Mouse (Mus musculus) ovary, adult 18-20 months (tissue): Measurements from ENCODE around the gene Pfkm.
A peak's percentile ranks its signal among the peaks of the same experiment; 100 is the strongest.

Experiments used
- DNase-seq: peaks from one replicate; pipeline ENCODE4 v3.0.0; 2022; ENCODE audit warnings: low spot score, mixed read lengths

Pfkm gene

GRCm38 (mm10) chr15:98139763-98140162 lies 47.4 kb downstream of the Pfkm start:
- DNase-seq = no peak

- no peak for DNase-seq
Observed at GRCm38 (mm10) chr15:98140809-98141208, 48.4 kb downstream of the Pfkm start.

- DNase-seq = no peak
Observed at GRCm38 (mm10) chr15:98142515-98142914, 50.1 kb downstream of the Pfkm start.

- DNase-seq = no peak
Observed at GRCm38 (mm10) chr15:98144861-98145507, 52.6 kb downstream of the Pfkm start.

GRCm38 (mm10) chr15:98145559-98146181 lies 53.3 kb downstream of the Pfkm start:
- peak; percentile 86 for DNase-seq

- DNase-seq = no peak
Observed at GRCm38 (mm10) chr15:98148356-98148755, 56.0 kb downstream of the Pfkm start.

GRCm38 (mm10) chr15:98149166-98149602 lies 56.8 kb downstream of the Pfkm start:
- DNase-seq = no peak

- DNase-seq = no peak
Observed at GRCm38 (mm10) chr15:98152916-98153315, 60.5 kb downstream of the Pfkm start.

GRCm38 (mm10) chr15:98153625-98154024 lies 61.2 kb downstream of the Pfkm start:
- DNase-seq = no peak

- no peak for DNase-seq
Observed at GRCm38 (mm10) chr15:98154146-98154545, 61.8 kb downstream of the Pfkm start.

GRCm38 (mm10) chr15:98154631-98155030 lies 62.2 kb downstream of the Pfkm start:
- DNase-seq = no peak

- DNase-seq = no peak
Observed at GRCm38 (mm10) chr15:98155272-98155671, 62.9 kb downstream of the Pfkm start.

- DNase-seq = no peak
Observed at GRCm38 (mm10) chr15:98155944-98156343, 63.6 kb downstream of the Pfkm start.

GRCm38 (mm10) chr15:98157253-98157652 lies 64.9 kb downstream of the Pfkm start:
- DNase-seq = no peak

GRCm38 (mm10) chr15:98161026-98161805 lies 68.8 kb downstream of the Pfkm start:
- DNase-seq = no peak

- no peak for DNase-seq
Observed at GRCm38 (mm10) chr15:98162561-98162960, 70.2 kb downstream of the Pfkm start.

- DNase-seq = no peak
Observed at GRCm38 (mm10) chr15:98165525-98165924, 73.1 kb downstream of the Pfkm start, which contains the start of gene Asb8. Gene Asb8, minus strand, starts transcription at chr15:98165625.

- no peak for DNase-seq
Observed at GRCm38 (mm10) chr15:98166963-98167644, 74.7 kb downstream of the Pfkm start, which contains the start of gene Ccdc184. Gene Ccdc184, plus strand, starts transcription at chr15:98167158.

GRCm38 (mm10) chr15:98167645-98168621 lies 75.5 kb downstream of the Pfkm start:
- peak; percentile 74 for DNase-seq

- no peak for DNase-seq
Observed at GRCm38 (mm10) chr15:98168622-98169004, 76.2 kb downstream of the Pfkm start.

GRCm38 (mm10) chr15:98170365-98170764 lies 78.0 kb downstream of the Pfkm start:
- DNase-seq = no peak
